Mouse (Mus musculus) CH12.LX (cell line): ENCODE measurements at regions not wholly inside any gene's neighbourhood (a gene's known extent, or its start where the extent isn't known, plus 50 kb on each side); places are given as distances from the start of the nearest gene placed in this dataset.

ENCODE experiments used
- CTCF ChIP-seq, 2 experiments: IDR thresholded peaks in 1 of 2; conservative IDR thresholded peaks in 1 of 2; 2 replicates each; pipeline ENCODE4 v1.5.1; 2011 to 2012; ENCODE audit warnings: low read depth in 2 of 2, low read length in 2 of 2, improper control_type of control experiment in 1 of 2, inconsistent platforms in 1 of 2, mild to moderate bottlenecking in 1 of 2, moderate library complexity in 1 of 2
- ETS1 ChIP-seq: conservative IDR thresholded peaks from 2 replicates; pipeline ENCODE4 v1.6.1; 2012; ENCODE audit warnings: low read depth, mild to moderate bottlenecking, inconsistent platforms, low read length, improper control_type of control experiment, moderate library complexity

DNA sequence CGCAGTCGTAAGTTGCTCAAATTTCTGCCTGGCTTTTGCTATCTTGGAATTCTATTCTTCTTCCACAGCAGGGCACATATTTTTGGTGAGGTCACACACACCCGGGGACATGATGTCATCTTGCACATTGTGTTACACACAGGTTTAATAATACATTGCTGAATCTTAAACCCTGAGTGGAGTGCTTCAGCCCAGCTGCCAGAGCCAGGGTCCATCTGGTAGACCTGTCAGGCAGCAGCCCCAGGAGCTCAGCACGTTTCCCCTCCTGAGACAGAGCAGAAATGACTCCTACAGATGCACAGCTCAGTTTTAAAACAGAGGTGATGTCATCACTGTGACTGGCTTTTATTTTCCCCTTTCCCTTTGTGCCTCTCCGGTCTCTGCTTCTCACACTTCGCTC lies 280.4 kb downstream of the Tgfb2 start:
- TF ChIP-seq CTCF (conservative IDR thresholded peaks at IDR 0.05 in 1 of 2, IDR thresholded peaks at IDR 0.05 in 1 of 2; ENCODE audit: low read depth in 2 of 2, low read length in 2 of 2) = no peak
- TF ChIP-seq ETS1 = no peak
